Mouse (Mus musculus) thymus, adult 2 months (tissue): Measurements from ENCODE around the gene Pax7.

Source experiments
- CTCF ChIP-seq: fragments of 200-500 bp; IDR thresholded peaks from 2 replicates; pipeline ENCODE4 v1.5.1; 2012; ENCODE audit warnings: mild to moderate bottlenecking, control low read depth, low read length, moderate library complexity, borderline replicate concordance; ENCODE audit not compliant: control insufficient read depth, poor library complexity, insufficient read depth; ENCODE audit errors: extremely low read depth
- POLR2A ChIP-seq: fragments of 200-500 bp; IDR thresholded peaks from 2 replicates; pipeline ENCODE4 v1.6.1; 2012; ENCODE audit warnings: mild to moderate bottlenecking, low read length, control low read depth, moderate library complexity; ENCODE audit not compliant: control insufficient read depth, poor library complexity, insufficient read depth; ENCODE audit errors: extremely low read depth

DNA sequence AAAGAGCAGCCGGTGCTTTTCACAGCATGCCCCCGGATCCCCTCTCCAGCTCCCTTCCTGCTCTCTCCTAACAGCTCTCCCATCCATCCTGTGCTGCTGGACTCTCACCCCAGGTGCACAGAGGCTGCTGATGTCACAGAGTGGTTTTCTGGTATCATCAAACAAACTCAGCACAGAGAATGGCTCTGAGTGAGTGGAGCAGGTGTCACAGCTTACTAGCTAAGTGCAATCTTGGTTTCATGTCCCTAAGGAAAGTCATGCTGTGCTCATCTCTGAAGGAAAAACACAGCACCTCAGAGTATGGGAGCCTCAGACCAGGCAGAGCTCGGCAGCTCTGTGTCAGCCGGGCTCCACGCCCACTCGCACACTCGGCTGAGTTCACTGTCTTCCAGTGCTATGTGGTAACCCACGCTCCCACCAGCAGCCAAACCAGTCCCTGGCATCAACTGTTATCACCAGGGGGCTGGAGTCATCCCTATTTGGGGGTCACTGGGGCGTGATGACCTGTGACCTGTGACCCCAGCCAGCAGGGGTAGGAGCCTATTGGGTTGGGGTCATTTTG is 7.7 kb upstream of the Pax7 start:
- no peak for TF ChIP-seq POLR2A
- TF ChIP-seq CTCF, result no peak
